Mouse (Mus musculus): ENCODE data around the gene Npm1.
A peak's percentile ranks its signal among the peaks of the same experiment; 100 is the strongest.

Gene Npm1

GRCm38 (mm10) chr11:33162998-33163506, at the start of gene Npm1:
Gene Npm1 (minus strand): TSS chr11:33163206.
- peak; percentile 100 for DNase-seq

- no peak for DNase-seq
Measured at GRCm38 (mm10) chr11:33207411-33207810, 44.4 kb upstream of the Npm1 start.

GRCm38 (mm10) chr11:33204966-33205365, 42.0 kb upstream of the Npm1 start:
- DNase-seq: no peak

GRCm38 (mm10) chr11:33204329-33204705, 41.3 kb upstream of the Npm1 start:
- peak; percentile 44 for DNase-seq

GRCm38 (mm10) chr11:33203383-33204328, 40.6 kb upstream of the Npm1 start, which contains the start of gene Tlx3:
Gene Tlx3 (minus strand): TSS chr11:33203589.
- peak; percentile 86 for DNase-seq

GRCm38 (mm10) chr11:33202972-33203371, 40.0 kb upstream of the Npm1 start:
- no peak for DNase-seq

GRCm38 (mm10) chr11:33202296-33202695, 39.3 kb upstream of the Npm1 start:
- DNase-seq: peak; percentile 39

- no peak for DNase-seq
Measured at GRCm38 (mm10) chr11:33201626-33202010, 38.6 kb upstream of the Npm1 start.

- peak; percentile 84 for DNase-seq
Measured at GRCm38 (mm10) chr11:33200764-33201625, 38.0 kb upstream of the Npm1 start.

GRCm38 (mm10) chr11:33199906-33200763, 37.1 kb upstream of the Npm1 start:
- DNase-seq: peak; percentile 54

GRCm38 (mm10) chr11:33199117-33199514, 36.1 kb upstream of the Npm1 start:
- DNase-seq: peak; percentile 57

GRCm38 (mm10) chr11:33198351-33199116, 35.5 kb upstream of the Npm1 start:
- DNase-seq: peak; percentile 17

- peak; percentile 9 for DNase-seq
Measured at GRCm38 (mm10) chr11:33197673-33198072, 34.7 kb upstream of the Npm1 start.

- DNase-seq: peak; percentile 13
Measured at GRCm38 (mm10) chr11:33197133-33197514, 34.1 kb upstream of the Npm1 start.

- DNase-seq: peak; percentile 53
Measured at GRCm38 (mm10) chr11:33196447-33197132, 33.6 kb upstream of the Npm1 start.

- DNase-seq: peak; percentile 43
Measured at GRCm38 (mm10) chr11:33195531-33196446, 32.8 kb upstream of the Npm1 start.

GRCm38 (mm10) chr11:33195061-33195460, 32.1 kb upstream of the Npm1 start:
- DNase-seq: peak; percentile 22

- peak; percentile 68 for DNase-seq
Measured at GRCm38 (mm10) chr11:33193695-33194094, 30.7 kb upstream of the Npm1 start.

GRCm38 (mm10) chr11:33181804-33182203, 18.8 kb upstream of the Npm1 start:
- DNase-seq: no peak

- DNase-seq: peak; percentile 68
Measured at GRCm38 (mm10) chr11:33180701-33181116, 17.7 kb upstream of the Npm1 start.

Measured in embryo, embryonic 11 days (tissue).